Mouse (Mus musculus): ENCODE measurements around the gene Erc2. TPM values are rescaled to one million over a fixed set of nuclear protein-coding genes. Genes with fewer than 3 reads are reported as not detected.

Gene Erc2
- polyA plus RNA-seq, 1 experiment from 2014 or later: 2.7 TPM

- WGBS: 70% methylated on average over 8 of the region's 8 CpGs
- no peaks in the 10 kb centered on the region for H3K36me3 ChIP-seq (ENCODE audit: control insufficient read depth, insufficient read depth, low read length)
These were observed 105.3 kb downstream of the Erc2 start for GRCm38 (mm10) chr14:27727541-27727940.

GRCm38 (mm10) chr14:27731086-27731485 lies 108.9 kb downstream of the Erc2 start:
- ATAC-seq (ENCODE audit: insufficient read depth, low FRiP score): no peak
- H3K4me1 ChIP-seq (ENCODE audit: control insufficient read depth, insufficient read depth, low read length): no peaks in the 10 kb centered on the region
- WGBS: 37% methylated on average over 4 of the region's 4 CpGs
- H3K27me3 ChIP-seq (ENCODE audit: control insufficient read depth, insufficient read depth, low read length): no peaks in the 10 kb centered on the region
- no peaks in the 10 kb centered on the region for H3K36me3 ChIP-seq (ENCODE audit: control insufficient read depth, insufficient read depth, low read length)
- H3K4me2 ChIP-seq (ENCODE audit: low read depth, low read length): no peak overlapping the region
- no peak overlapping the region for H3K4me3 ChIP-seq (replicated peaks; ENCODE audit: low read length)
- no peaks in the 10 kb centered on the region for H3K9me3 ChIP-seq (replicated peaks; ENCODE audit: control insufficient read depth, low read length)
- no peak overlapping the region for H3K9ac ChIP-seq (ENCODE audit: low read length)
- H3K27ac ChIP-seq (ENCODE audit: low read length): no peak overlapping the region

More at GRCm38 (mm10) chr14:27727541-27727940, 105.3 kb downstream of the Erc2 start:
- no peak for ATAC-seq (ENCODE audit: insufficient read depth, low FRiP score)
- Histone ChIP-seq H3K4me3 (replicated peaks; ENCODE audit: low read length) (no peak overlapping the region), H3K27me3 (ENCODE audit: control insufficient read depth, insufficient read depth, low read length) (no peaks in the 10 kb centered on the region), H3K4me1 (ENCODE audit: control insufficient read depth, insufficient read depth, low read length) (no peaks in the 10 kb centered on the region), H3K4me2 (ENCODE audit: low read depth, low read length) (no peak overlapping the region), H3K9ac (ENCODE audit: low read length) (no peak overlapping the region), H3K27ac (ENCODE audit: low read length) (no peak overlapping the region), H3K9me3 (replicated peaks; ENCODE audit: control insufficient read depth, low read length) (no peaks in the 10 kb centered on the region)

DNA sequence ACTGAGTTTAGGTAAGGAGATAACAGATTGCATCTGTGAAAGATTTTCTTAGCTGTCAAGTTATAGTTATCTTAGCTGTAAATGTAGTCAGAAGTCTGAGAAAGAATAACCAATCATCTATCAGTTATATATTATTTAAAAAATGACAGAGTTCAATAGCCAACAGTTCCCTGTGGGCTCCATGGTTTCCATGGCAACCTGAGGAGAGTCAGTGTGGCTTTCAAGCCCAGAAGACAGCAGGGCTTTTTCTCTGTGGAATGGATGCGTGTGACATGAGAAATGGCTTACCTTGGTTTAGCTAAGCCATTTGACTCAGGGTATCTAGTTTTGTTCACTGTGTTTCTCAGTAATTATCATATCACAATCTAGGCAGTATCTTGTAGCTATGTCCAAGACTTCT lies 117.2 kb downstream of the Erc2 start:
- 55% methylated on average over 1 of the region's 1 CpGs for WGBS
- ATAC-seq (ENCODE audit: insufficient read depth, low FRiP score): no peak
- no peak overlapping the region for H3K4me2 ChIP-seq (ENCODE audit: low read depth, low read length)
- no peak overlapping the region for H3K27ac ChIP-seq (ENCODE audit: low read length)
- no peak overlapping the region for H3K4me3 ChIP-seq (replicated peaks; ENCODE audit: low read length)
- H3K9ac ChIP-seq (ENCODE audit: low read length): no peak overlapping the region
- H3K9me3 ChIP-seq (replicated peaks; ENCODE audit: control insufficient read depth, low read length): no peaks in the 10 kb centered on the region
- H3K4me1 ChIP-seq (ENCODE audit: control insufficient read depth, insufficient read depth, low read length): no peaks in the 10 kb centered on the region
- H3K27me3 ChIP-seq (ENCODE audit: control insufficient read depth, insufficient read depth, low read length): no peaks in the 10 kb centered on the region
- H3K36me3 ChIP-seq (ENCODE audit: control insufficient read depth, insufficient read depth, low read length): no peaks in the 10 kb centered on the region

- no peaks in the 10 kb centered on the region for H3K36me3 ChIP-seq (ENCODE audit: control insufficient read depth, insufficient read depth, low read length)
- WGBS: 22% methylated on average over 3 of the region's 3 CpGs
- no peak overlapping the region for H3K9ac ChIP-seq (ENCODE audit: low read length)
- no peak overlapping the region for H3K4me2 ChIP-seq (ENCODE audit: low read depth, low read length)
- H3K27me3 ChIP-seq (ENCODE audit: control insufficient read depth, insufficient read depth, low read length): no peaks in the 10 kb centered on the region
- ATAC-seq (ENCODE audit: insufficient read depth, low FRiP score): no peak
- no peak overlapping the region for H3K27ac ChIP-seq (ENCODE audit: low read length)
- H3K4me1 ChIP-seq (ENCODE audit: control insufficient read depth, insufficient read depth, low read length): no peaks in the 10 kb centered on the region
- no peak overlapping the region for H3K4me3 ChIP-seq (replicated peaks; ENCODE audit: low read length)
- no peaks in the 10 kb centered on the region for H3K9me3 ChIP-seq (replicated peaks; ENCODE audit: control insufficient read depth, low read length)
These were observed 119.2 kb downstream of the Erc2 start for GRCm38 (mm10) chr14:27741248-27741916.

GRCm38 (mm10) chr14:27754340-27754739 lies 132.1 kb downstream of the Erc2 start:
- Histone ChIP-seq H3K27ac (ENCODE audit: low read length) (no peak overlapping the region), H3K4me1 (ENCODE audit: control insufficient read depth, insufficient read depth, low read length) (no peaks in the 10 kb centered on the region)
- 75% methylated on average over 1 of the region's 1 CpGs for WGBS

DNA sequence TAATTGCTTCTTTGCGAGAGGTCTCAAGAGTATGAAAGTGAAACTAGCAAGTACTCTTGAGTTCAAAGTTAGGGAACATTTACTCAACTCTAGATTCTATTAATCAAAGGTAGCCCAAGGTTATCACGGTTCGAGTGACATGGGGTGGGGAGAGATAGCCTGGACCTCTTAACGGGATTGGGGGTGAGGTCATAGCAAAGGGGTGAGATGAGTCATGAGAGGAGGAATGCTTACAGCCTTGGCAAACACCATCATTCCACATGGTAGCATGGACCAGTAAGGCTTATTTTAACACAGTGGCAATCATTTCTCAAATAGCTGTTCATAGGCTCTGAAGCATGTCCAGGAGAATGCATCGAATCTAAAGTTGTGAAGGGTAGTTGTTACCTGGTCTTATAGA lies 134.7 kb downstream of the Erc2 start:
- Histone ChIP-seq H3K27ac (ENCODE audit: low read length) (no peak overlapping the region), H3K4me1 (ENCODE audit: control insufficient read depth, insufficient read depth, low read length) (no peaks in the 10 kb centered on the region), H3K4me3 (replicated peaks; ENCODE audit: low read length) (no peak overlapping the region), H3K36me3 (ENCODE audit: control insufficient read depth, insufficient read depth, low read length) (no peaks in the 10 kb centered on the region), H3K9ac (ENCODE audit: low read length) (no peak overlapping the region), H3K27me3 (ENCODE audit: control insufficient read depth, insufficient read depth, low read length) (no peaks in the 10 kb centered on the region), H3K9me3 (replicated peaks; ENCODE audit: control insufficient read depth, low read length) (no peaks in the 10 kb centered on the region), H3K4me2 (ENCODE audit: low read depth, low read length) (no peak overlapping the region)
- 69% methylated on average over 5 of the region's 5 CpGs for WGBS
- no peak for ATAC-seq (ENCODE audit: insufficient read depth, low FRiP score)

More at GRCm38 (mm10) chr14:27754340-27754739, 132.1 kb downstream of the Erc2 start:
- Histone ChIP-seq H3K4me2 (ENCODE audit: low read depth, low read length) (no peak overlapping the region), H3K4me3 (replicated peaks; ENCODE audit: low read length) (no peak overlapping the region), H3K9ac (ENCODE audit: low read length) (no peak overlapping the region), H3K27me3 (ENCODE audit: control insufficient read depth, insufficient read depth, low read length) (no peaks in the 10 kb centered on the region), H3K9me3 (replicated peaks; ENCODE audit: control insufficient read depth, low read length) (no peaks in the 10 kb centered on the region), H3K36me3 (ENCODE audit: control insufficient read depth, insufficient read depth, low read length) (no peaks in the 10 kb centered on the region)
- no peak for ATAC-seq (ENCODE audit: insufficient read depth, low FRiP score)

GRCm38 (mm10) chr14:27758230-27758629 lies 136.0 kb downstream of the Erc2 start:
- no peak for ATAC-seq (ENCODE audit: insufficient read depth, low FRiP score)
- Histone ChIP-seq H3K9me3 (replicated peaks; ENCODE audit: control insufficient read depth, low read length) (no peaks in the 10 kb centered on the region), H3K4me1 (ENCODE audit: control insufficient read depth, insufficient read depth, low read length) (no peaks in the 10 kb centered on the region), H3K4me3 (replicated peaks; ENCODE audit: low read length) (no peak overlapping the region), H3K27ac (ENCODE audit: low read length) (no peak overlapping the region), H3K36me3 (ENCODE audit: control insufficient read depth, insufficient read depth, low read length) (no peaks in the 10 kb centered on the region), H3K9ac (ENCODE audit: low read length) (no peak overlapping the region), H3K27me3 (ENCODE audit: control insufficient read depth, insufficient read depth, low read length) (no peaks in the 10 kb centered on the region), H3K4me2 (ENCODE audit: low read depth, low read length) (no peak overlapping the region)
- WGBS: 84% methylated on average over 1 of the region's 1 CpGs

GRCm38 (mm10) chr14:27759069-27759628 lies 136.9 kb downstream of the Erc2 start:
- H3K4me3 ChIP-seq (replicated peaks; ENCODE audit: low read length): no peak overlapping the region
- H3K36me3 ChIP-seq (ENCODE audit: control insufficient read depth, insufficient read depth, low read length): no peaks in the 10 kb centered on the region
- no peak overlapping the region for H3K27ac ChIP-seq (ENCODE audit: low read length)
- WGBS: 87% methylated on average over 6 of the region's 6 CpGs
- no peak for ATAC-seq (ENCODE audit: insufficient read depth, low FRiP score)
- no peak overlapping the region for H3K9ac ChIP-seq (ENCODE audit: low read length)
- no peak overlapping the region for H3K4me2 ChIP-seq (ENCODE audit: low read depth, low read length)
- no peaks in the 10 kb centered on the region for H3K4me1 ChIP-seq (ENCODE audit: control insufficient read depth, insufficient read depth, low read length)
- no peaks in the 10 kb centered on the region for H3K27me3 ChIP-seq (ENCODE audit: control insufficient read depth, insufficient read depth, low read length)
- H3K9me3 ChIP-seq (replicated peaks; ENCODE audit: control insufficient read depth, low read length): no peaks in the 10 kb centered on the region

- no peaks in the 10 kb centered on the region for H3K27me3 ChIP-seq (ENCODE audit: control insufficient read depth, insufficient read depth, low read length)
- no peaks in the 10 kb centered on the region for H3K9me3 ChIP-seq (replicated peaks; ENCODE audit: control insufficient read depth, low read length)
- no peak overlapping the region for H3K27ac ChIP-seq (ENCODE audit: low read length)
- H3K36me3 ChIP-seq (ENCODE audit: control insufficient read depth, insufficient read depth, low read length): no peaks in the 10 kb centered on the region
- no peak overlapping the region for H3K9ac ChIP-seq (ENCODE audit: low read length)
- ATAC-seq (ENCODE audit: insufficient read depth, low FRiP score): no peak
- H3K4me3 ChIP-seq (replicated peaks; ENCODE audit: low read length): no peak overlapping the region
- no peak overlapping the region for H3K4me2 ChIP-seq (ENCODE audit: low read depth, low read length)
- 82% methylated on average over 9 of the region's 9 CpGs for WGBS
- H3K4me1 ChIP-seq (ENCODE audit: control insufficient read depth, insufficient read depth, low read length): no peaks in the 10 kb centered on the region
These were observed 137.8 kb downstream of the Erc2 start for GRCm38 (mm10) chr14:27759982-27760381.
